Mouse (Mus musculus) gastrocnemius, postnatal 10 days (tissue): ENCODE measurements around the gene Gm17509. TPM values are rescaled to one million over a fixed set of nuclear protein-coding genes. Genes with fewer than 3 reads are reported as not detected.

Source experiments
- DNase-seq: peaks from one replicate; pipeline ENCODE4 v3.0.0; 2021; ENCODE audit warnings: mixed read lengths
- long read RNA-seq, 2 experiments: library from polyadenylated mRNA; stranded (forward); transcript quantifications; one replicate each; pipeline ENCODE4 v2.0.0; 2021
- total RNA-seq, 2 experiments: library from RNA; stranded (reverse); gene quantifications; 2 replicates each; pipeline ENCODE4 v1.2.3; 2021

Gene Gm17509
- not detected for total RNA-seq
- long read RNA-seq, experiment 1 = 0 reads
- long read RNA-seq, experiment 2 = 0 reads

- DNase-seq = peak; percentile 30
Measured at GRCm38 (mm10) chr13:117220501-117221321, at the start of gene Gm17509. Gene Gm17509 (minus strand): TSS chr13:117221075.

GRCm38 (mm10) chr13:117267963-117268362 lies 47.1 kb upstream of the Gm17509 start:
- DNase-seq = no peak

- DNase-seq = no peak
Measured at GRCm38 (mm10) chr13:117266156-117266555, 45.3 kb upstream of the Gm17509 start.

GRCm38 (mm10) chr13:117260704-117261103 lies 39.8 kb upstream of the Gm17509 start:
- DNase-seq = no peak

- DNase-seq = no peak
Measured at GRCm38 (mm10) chr13:117242621-117243020, 21.7 kb upstream of the Gm17509 start.

- DNase-seq = no peak
Measured at GRCm38 (mm10) chr13:117242063-117242462, 21.2 kb upstream of the Gm17509 start.

GRCm38 (mm10) chr13:117237111-117237510 lies 16.2 kb upstream of the Gm17509 start:
- no peak for DNase-seq

GRCm38 (mm10) chr13:117235530-117236212 lies 14.8 kb upstream of the Gm17509 start:
- peak; percentile 30 for DNase-seq

DNA sequence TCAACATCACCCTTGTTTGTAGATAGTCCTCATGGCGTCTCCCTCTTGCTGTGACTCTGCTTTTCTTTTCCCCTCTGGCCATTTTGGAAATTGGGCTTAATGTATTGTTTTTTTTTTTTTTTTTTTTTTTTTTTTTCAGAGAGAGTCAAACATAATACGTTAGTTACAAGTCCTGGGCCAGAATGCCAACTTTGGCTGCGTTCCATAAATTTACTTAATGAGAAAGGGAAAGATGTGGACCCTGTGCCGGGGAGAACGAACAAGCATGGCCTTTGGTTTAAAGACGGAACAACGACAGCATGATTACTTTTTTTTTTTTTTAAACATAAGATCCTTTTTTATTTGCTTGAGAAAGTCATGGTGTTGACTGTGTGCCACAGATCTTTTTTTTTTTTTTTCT lies 13.6 kb upstream of the Gm17509 start:
- DNase-seq = no peak

DNA sequence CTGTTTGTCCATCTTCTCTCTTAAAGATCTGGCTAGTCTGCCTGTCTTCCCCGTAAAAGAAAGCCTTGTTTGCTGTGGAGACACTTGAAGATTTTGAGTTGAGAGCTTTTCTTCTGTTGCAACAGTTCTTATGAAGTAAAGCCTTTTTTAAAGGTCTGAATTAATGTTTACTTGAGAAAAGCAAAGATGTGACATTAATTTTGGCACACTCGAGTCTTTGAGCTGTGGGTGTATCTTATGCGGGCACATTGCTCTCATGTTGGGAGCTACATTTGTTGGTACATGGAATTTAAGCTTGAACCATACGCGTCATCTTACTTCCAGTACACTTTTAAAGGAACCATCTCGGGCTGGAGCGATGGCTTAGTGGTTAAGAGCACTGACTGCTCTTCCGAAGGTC lies 12.9 kb upstream of the Gm17509 start:
- DNase-seq = no peak

GRCm38 (mm10) chr13:117230371-117231110 lies 9.7 kb upstream of the Gm17509 start:
- DNase-seq = no peak

DNA sequence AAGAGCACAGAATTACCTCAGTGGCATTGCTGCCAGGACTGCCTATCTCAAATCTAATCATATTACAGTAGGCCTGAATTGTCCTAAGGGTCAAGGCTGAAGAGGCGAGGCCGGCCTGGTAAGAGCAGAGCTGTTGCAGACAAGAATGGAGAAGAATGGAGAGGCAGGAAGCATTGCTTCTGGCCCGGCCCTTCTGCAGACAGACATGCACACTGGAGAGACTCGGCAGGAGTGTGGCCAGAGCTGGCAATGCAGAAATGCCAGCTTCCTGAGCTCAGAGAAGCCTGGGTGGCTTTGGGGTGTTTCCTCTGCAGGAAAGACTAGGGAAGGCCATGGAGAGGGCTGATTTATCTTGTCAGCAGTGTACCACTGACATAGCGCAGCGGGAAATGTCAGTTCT lies 4.7 kb upstream of the Gm17509 start:
- no peak for DNase-seq

GRCm38 (mm10) chr13:117224901-117225300 lies 4.0 kb upstream of the Gm17509 start:
- no peak for DNase-seq

- no peak for DNase-seq
Measured at GRCm38 (mm10) chr13:117223125-117223524, 2.2 kb upstream of the Gm17509 start.

DNA sequence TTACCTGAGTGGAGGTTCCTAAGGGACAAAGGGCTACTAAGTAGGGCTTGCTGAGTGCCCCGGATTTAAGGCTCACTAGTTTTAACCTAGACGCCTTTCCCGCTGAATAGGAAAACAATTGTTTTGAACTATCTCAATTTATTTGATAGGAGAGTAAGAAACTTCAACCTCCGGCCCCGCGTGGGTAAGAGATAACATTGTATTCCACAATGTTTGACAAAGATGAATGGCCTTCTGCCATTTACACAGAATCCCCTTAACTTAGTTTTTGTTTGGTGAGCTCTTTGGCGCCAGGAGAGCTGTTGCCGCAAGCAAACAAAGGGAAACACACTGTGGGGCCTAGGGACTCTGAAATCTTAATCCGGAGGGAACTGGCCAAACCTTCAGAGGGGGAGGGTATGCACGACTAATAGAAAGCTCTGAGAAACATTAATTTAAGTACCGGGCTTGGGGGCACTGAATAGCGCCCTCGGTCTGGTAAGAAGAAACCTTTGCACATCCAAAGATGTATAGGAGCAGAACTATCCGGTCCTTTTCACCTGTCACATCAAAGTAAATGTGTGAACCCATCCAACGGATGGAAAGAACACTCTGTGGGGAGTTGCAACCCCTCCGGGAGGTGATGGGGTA lies 889 bp downstream of the Gm17509 start:
- DNase-seq = no peak

DNA sequence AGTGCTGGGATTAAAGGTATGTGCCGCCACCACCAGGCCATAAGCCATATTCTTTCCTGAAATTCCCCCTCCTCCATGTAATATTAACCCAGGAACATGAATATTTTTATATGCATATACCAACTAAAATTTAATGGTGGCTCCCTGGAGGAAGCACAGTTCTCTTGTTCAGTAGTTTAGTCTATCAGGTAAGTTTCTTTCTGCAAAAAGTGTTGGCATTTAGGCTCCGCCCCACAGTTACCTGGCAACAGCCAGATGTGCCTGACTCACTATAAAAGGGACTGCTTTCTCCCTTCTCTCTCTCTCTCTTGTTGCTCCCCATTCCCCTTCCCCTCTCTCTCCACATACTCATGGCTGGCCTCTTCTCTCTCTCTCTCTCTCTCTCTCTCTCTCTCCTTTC lies 2.8 kb downstream of the Gm17509 start:
- no peak for DNase-seq

DNA sequence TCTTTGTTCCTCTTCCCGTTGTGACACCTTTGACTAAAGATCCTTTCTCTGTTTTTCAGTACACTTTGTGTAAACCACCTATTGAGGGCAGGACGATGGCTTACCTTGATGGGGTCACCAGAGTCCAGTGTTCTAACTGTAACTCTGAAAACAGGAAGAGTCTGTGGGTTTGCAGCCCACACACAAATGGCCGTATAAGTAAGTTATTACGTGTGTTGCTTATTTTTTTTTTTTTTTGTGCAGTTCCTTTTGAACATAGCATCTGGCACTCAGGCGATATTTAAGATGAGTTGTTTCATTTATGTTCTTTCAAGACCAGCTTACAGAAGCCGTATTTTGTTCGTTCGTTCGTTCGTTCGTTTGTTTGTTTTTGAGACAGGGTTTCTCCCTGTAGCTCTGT lies 3.3 kb downstream of the Gm17509 start:
- no peak for DNase-seq

DNA sequence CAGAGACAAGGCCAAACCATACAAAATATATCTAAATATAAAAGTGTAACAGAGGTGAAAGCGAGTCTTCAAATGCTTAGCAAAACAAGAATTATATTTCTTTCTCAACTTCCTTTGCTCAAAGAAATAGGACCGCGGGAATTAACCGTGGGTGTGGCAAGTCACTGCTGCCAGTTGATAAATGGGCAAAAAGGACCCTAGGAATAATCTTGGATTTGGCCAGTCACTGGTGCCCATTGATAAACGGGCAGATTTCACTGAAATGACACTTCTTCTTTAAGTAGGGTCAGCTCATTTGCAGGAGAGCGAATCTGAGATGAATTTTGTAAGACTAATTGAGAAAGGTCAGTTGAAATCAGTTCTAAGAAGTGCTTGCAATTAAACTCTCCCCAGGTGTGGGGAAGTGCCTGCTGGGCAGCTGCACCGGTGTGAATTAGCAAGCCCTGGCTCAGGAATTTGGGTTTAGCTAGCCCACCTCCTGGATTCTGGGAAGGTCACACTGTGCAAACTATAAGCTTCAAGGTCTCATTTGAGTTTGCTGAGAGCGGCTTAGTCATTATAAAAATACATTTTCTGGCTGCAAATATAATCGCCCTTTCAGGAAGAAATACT lies 4.0 kb downstream of the Gm17509 start:
- DNase-seq = no peak

DNA sequence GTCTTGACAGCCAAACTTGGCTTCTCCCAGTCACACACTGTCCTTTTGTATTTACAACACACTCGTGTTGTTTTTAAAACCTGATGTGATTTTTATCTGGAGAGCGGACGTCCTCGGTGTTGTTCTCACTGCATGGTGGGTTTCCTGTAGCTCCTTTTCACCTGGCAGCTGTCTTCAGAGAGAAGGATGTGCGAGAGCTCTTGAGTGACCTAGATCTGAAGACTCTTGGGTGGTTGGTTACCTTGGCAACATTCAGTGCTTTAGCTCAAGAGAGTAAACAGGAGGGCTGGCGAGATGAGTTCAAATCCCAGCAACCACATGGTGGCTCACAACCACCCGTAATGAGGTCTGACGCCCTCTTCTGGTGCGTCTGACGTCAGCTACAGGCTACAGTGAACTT lies 4.7 kb downstream of the Gm17509 start:
- no peak for DNase-seq

GRCm38 (mm10) chr13:117215481-117215880 lies 5.4 kb downstream of the Gm17509 start:
- no peak for DNase-seq

GRCm38 (mm10) chr13:117211386-117211875 lies 9.4 kb downstream of the Gm17509 start:
- no peak for DNase-seq

GRCm38 (mm10) chr13:117208236-117208635 lies 12.6 kb downstream of the Gm17509 start, which contains the start of gene Emb:
Gene Emb (plus strand): TSS chr13:117208536.
- no peak for DNase-seq
